Mouse (Mus musculus): ENCODE results near the gene Rhobtb1. TPM values are rescaled to one million over a fixed set of nuclear protein-coding genes. Genes with fewer than 3 reads are reported as not detected.

The Rhobtb1 gene
- polyA plus RNA-seq, 1 experiment from 2014 or later, result 41.5 TPM

DNA sequence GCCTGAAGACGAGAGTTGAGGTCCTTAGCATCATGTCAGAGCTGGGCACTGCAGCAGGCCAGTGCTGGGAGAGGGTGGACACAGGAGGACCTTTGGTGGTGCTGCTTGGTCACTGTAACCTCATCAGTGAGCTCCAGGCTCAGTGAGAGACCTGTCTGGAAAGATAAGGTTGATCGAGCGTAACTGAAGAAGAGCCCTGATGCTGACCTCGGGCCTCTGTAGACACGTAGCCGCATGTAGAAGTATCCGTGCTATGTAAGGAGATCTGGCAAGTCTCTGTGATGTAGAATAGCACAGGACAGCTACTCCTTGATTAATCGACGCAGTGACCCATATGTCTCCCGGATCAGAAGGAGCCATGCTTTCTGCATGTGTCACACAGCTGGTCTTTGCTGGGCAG is 42.5 kb downstream of the Rhobtb1 start:
- H3K4me3 ChIP-seq (ENCODE audit: low read depth, low read length), result no peak overlapping the region
- H3K36me3 ChIP-seq (replicated peaks; ENCODE audit: insufficient read depth, low read length), result 0 out of 2 replicates have a peak, but pooled peaks cover 3% of the 10 kb centered on the region
- no peaks in the 10 kb centered on the region for H3K27me3 ChIP-seq (ENCODE audit: insufficient read depth, low read length)
- H3K9ac ChIP-seq (replicated peaks), result no peak overlapping the region
- H3K4me1 ChIP-seq (ENCODE audit: insufficient read depth), result peaks cover 3% of the 10 kb centered on the region; the same call in 1 of the 2 replicates
- H3K9me3 ChIP-seq (ENCODE audit: low read length), result no peaks in the 10 kb centered on the region
- H3K27ac ChIP-seq (ENCODE audit: low read depth), result no peak overlapping the region
- DNase-seq, result no peak
- no peak overlapping the region for H3K4me2 ChIP-seq (ENCODE audit: low read depth, low read length)
- no peak for ATAC-seq
- WGBS (ENCODE audit: insufficient replicate concordance), result 80% methylated on average over 10 of the region's 10 CpGs
- TF ChIP-seq EP300 (IDR thresholded peaks at IDR 0.05; ENCODE audit: low read depth) (no peak), CTCF (IDR thresholded peaks at IDR 0.05; ENCODE audit: low read depth) (no peak)

DNA sequence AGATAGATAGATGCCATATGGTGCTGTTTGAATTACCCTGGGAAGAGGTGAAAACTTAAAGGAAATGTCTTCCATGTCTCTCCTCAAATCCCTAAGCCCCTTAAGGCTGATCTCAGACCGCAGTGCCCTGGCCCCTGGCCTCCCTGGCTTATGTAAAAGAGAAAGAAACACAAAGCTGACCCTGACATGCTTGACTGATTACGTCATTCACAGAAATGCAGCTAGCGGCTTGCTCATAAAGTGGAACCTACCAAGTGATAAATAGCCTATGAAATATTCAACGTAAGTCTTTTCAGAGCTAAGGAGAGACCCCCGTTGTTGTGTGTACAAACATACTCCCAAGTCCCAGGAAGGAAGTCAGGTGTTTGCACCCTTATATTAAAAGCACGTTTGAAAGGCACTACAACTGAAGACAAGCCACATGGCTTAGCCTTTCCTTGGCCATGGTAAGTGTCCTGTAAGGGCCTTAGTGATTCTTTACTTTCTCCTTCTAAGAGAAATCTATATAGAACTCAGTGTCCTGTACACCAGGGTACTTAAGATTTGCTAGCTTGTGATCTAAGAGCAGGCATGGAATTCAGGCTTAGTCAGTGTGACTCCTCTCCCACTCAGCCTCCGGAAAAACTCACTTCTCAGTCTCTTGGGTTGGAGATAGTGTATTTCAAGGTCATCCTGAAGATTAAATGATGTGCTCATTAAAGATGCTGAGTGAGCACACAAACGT is 53.6 kb downstream of the Rhobtb1 start:
- H3K4me2 ChIP-seq (ENCODE audit: low read depth, low read length), result no peak overlapping the region
- H3K4me1 ChIP-seq (ENCODE audit: insufficient read depth), result peaks cover 8% of the 10 kb centered on the region; the same call in 1 of the 2 replicates
- ATAC-seq, result no peak
- H3K27me3 ChIP-seq (ENCODE audit: insufficient read depth, low read length), result no peaks in the 10 kb centered on the region
- H3K27ac ChIP-seq (ENCODE audit: low read depth), result 0 out of 2 replicates have a peak overlapping the region, but pooled peaks have one; percentile 39
- H3K4me3 ChIP-seq (ENCODE audit: low read depth, low read length), result no peak overlapping the region
- no peaks in the 10 kb centered on the region for H3K9me3 ChIP-seq (ENCODE audit: low read length)
- H3K9ac ChIP-seq (replicated peaks), result no peak overlapping the region
- TF ChIP-seq EP300 (IDR thresholded peaks at IDR 0.05; ENCODE audit: low read depth), result no peak
- no peak for TF ChIP-seq CTCF (IDR thresholded peaks at IDR 0.05; ENCODE audit: low read depth)
- 0 out of 2 replicates have a peak, but pooled peaks cover 2% of the 10 kb centered on the region for H3K36me3 ChIP-seq (replicated peaks; ENCODE audit: insufficient read depth, low read length)
- no peak for DNase-seq
- 38% methylated on average over 8 of the region's 8 CpGs for WGBS (ENCODE audit: insufficient replicate concordance)

DNA sequence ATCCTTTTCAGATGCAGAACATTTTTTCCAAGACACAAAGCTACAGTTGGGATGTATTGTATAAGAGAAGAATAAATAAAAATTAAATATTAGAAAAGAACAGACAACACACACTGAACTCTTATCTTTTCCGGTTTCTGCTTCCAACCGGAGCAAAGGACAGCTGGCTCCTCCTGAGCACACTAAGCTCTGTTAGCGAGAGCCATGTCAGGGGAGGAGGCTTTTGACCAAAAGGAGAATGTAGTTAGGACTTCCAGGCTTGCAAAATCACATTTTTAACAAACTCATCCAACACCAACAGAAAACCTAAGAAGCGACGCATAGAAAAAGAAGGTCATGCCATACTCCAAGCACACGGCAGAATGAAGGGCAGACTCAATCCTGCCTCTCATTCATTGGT is 54.8 kb downstream of the Rhobtb1 start:
- no peak overlapping the region for H3K4me3 ChIP-seq (ENCODE audit: low read depth, low read length)
- DNase-seq (no peak), ATAC-seq (no peak)
- no peaks in the 10 kb centered on the region for H3K27me3 ChIP-seq (ENCODE audit: insufficient read depth, low read length)
- no peak for TF ChIP-seq CTCF (IDR thresholded peaks at IDR 0.05; ENCODE audit: low read depth)
- TF ChIP-seq EP300 (IDR thresholded peaks at IDR 0.05; ENCODE audit: low read depth), result no peak
- H3K27ac ChIP-seq (ENCODE audit: low read depth), result no peak overlapping the region
- WGBS (ENCODE audit: insufficient replicate concordance), result 72% methylated on average over 6 of the region's 6 CpGs
- H3K9me3 ChIP-seq (ENCODE audit: low read length), result no peaks in the 10 kb centered on the region
- H3K36me3 ChIP-seq (replicated peaks; ENCODE audit: insufficient read depth, low read length), result 0 out of 2 replicates have a peak, but pooled peaks cover 2% of the 10 kb centered on the region
- no peak overlapping the region for H3K9ac ChIP-seq (replicated peaks)
- H3K4me2 ChIP-seq (ENCODE audit: low read depth, low read length), result no peak overlapping the region
- peaks cover 12% of the 10 kb centered on the region for H3K4me1 ChIP-seq (ENCODE audit: insufficient read depth)

DNA sequence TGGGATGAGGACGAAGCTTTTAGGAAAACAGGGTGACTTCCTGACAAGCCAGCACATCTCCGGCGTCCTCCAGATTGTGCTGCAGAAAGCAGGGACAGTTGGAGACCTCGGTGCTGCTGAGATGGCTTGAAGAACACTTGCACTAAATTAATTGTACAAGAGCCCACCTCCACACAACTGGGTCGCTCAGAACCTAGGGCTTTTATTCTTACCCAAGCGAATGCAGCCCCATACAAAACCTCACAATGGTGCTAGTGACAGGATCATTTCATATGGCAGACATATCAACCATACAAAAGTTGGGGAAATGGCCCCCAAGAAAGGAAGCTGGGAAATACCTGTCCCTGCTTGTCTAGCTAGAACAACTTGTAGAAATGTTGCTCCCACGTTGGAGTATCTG is 56.2 kb downstream of the Rhobtb1 start:
- Histone ChIP-seq H3K9me3 (ENCODE audit: low read length) (no peaks in the 10 kb centered on the region), H3K4me1 (ENCODE audit: insufficient read depth) (peaks cover 26% of the 10 kb centered on the region), H3K4me2 (ENCODE audit: low read depth, low read length) (no peak overlapping the region), H3K36me3 (replicated peaks; ENCODE audit: insufficient read depth, low read length) (0 out of 2 replicates have a peak, but pooled peaks cover 2% of the 10 kb centered on the region), H3K27ac (ENCODE audit: low read depth) (no peak overlapping the region), H3K4me3 (ENCODE audit: low read depth, low read length) (no peak overlapping the region), H3K9ac (replicated peaks) (no peak overlapping the region), H3K27me3 (ENCODE audit: insufficient read depth, low read length) (no peaks in the 10 kb centered on the region)
- TF ChIP-seq CTCF (IDR thresholded peaks at IDR 0.05; ENCODE audit: low read depth) (no peak), EP300 (IDR thresholded peaks at IDR 0.05; ENCODE audit: low read depth) (no peak)
- ATAC-seq (no peak), DNase-seq (no peak)
- WGBS (ENCODE audit: insufficient replicate concordance), result 72% methylated on average over 7 of the region's 7 CpGs

DNA sequence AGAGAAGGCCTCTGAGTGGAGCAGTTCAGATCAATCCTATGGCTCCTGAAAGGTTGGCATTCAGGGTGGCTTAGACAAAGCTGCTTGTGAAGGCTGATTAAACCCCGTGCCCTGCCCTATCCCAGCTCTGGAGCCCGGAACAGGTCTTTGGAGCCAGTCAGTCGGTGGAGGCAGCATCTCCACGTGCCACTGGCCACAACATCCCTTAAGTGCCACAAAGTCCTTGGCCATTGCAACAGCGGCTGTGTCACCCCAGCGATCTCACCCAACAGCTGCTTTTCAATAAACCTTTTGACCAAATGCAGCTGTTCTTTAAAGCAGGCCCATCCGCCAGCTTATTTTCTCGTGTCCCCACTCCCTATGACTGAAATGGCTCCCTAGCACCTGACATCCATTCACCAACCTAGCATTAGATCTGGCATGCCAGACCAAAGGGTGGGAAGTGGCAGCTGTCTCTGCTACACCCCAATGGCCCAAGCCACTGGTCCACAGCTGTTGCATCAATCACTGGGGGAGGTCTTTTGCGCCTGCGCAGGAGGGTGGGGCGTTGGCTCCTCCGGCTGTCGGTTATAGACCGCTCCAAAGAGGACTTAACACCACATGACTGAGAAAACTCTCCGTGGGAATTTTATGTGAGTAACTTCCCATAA is 56.9 kb downstream of the Rhobtb1 start:
- Histone ChIP-seq H3K27ac (ENCODE audit: low read depth) (no peak overlapping the region), H3K4me3 (ENCODE audit: low read depth, low read length) (no peak overlapping the region), H3K4me2 (ENCODE audit: low read depth, low read length) (no peak overlapping the region), H3K27me3 (ENCODE audit: insufficient read depth, low read length) (no peaks in the 10 kb centered on the region), H3K36me3 (replicated peaks; ENCODE audit: insufficient read depth, low read length) (0 out of 2 replicates have a peak, but pooled peaks cover 2% of the 10 kb centered on the region), H3K9ac (replicated peaks) (no peak overlapping the region), H3K9me3 (ENCODE audit: low read length) (no peaks in the 10 kb centered on the region), H3K4me1 (ENCODE audit: insufficient read depth) (peaks cover 28% of the 10 kb centered on the region)
- DNase-seq (no peak), ATAC-seq (no peak)
- 85% methylated on average over 15 of the region's 15 CpGs for WGBS (ENCODE audit: insufficient replicate concordance)
- TF ChIP-seq CTCF (IDR thresholded peaks at IDR 0.05; ENCODE audit: low read depth), result no peak

DNA sequence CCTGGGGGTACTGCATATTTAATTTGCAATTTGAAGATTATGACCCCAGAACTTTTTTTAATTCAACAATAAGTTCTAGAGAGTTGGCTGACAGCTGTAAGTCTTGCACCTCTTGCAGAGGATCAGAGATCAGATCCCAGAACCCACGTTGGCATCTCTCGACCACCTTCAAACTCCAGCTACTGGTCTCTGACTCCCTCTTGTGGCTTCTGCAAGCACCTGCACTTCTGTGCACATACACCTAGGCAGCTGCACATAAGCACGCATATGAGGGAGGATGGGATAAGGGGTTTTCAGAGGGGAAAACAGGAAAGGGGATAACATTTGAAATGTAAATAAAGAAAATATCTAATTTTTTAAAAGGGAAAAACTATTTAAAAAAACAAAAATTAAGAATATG is 57.5 kb downstream of the Rhobtb1 start:
- no peak overlapping the region for H3K4me3 ChIP-seq (ENCODE audit: low read depth, low read length)
- no peaks in the 10 kb centered on the region for H3K27me3 ChIP-seq (ENCODE audit: insufficient read depth, low read length)
- H3K36me3 ChIP-seq (replicated peaks; ENCODE audit: insufficient read depth, low read length), result 0 out of 2 replicates have a peak, but pooled peaks cover 2% of the 10 kb centered on the region
- H3K9ac ChIP-seq (replicated peaks), result no peak overlapping the region
- H3K4me1 ChIP-seq (ENCODE audit: insufficient read depth), result peaks cover 31% of the 10 kb centered on the region
- H3K9me3 ChIP-seq (ENCODE audit: low read length), result no peaks in the 10 kb centered on the region
- no peak overlapping the region for H3K27ac ChIP-seq (ENCODE audit: low read depth)
- 85% methylated on average over 3 of the region's 3 CpGs for WGBS (ENCODE audit: insufficient replicate concordance)
- ATAC-seq (no peak), DNase-seq (no peak)
- TF ChIP-seq EP300 (IDR thresholded peaks at IDR 0.05; ENCODE audit: low read depth), result no peak
- TF ChIP-seq CTCF (IDR thresholded peaks at IDR 0.05; ENCODE audit: low read depth), result peak; percentile 36
- H3K4me2 ChIP-seq (ENCODE audit: low read depth, low read length), result no peak overlapping the region
